Mouse (Mus musculus) left cerebral cortex, adult 6 months (tissue): ENCODE measurements around the gene C2cd2. TPM values are rescaled to one million over a fixed set of nuclear protein-coding genes. Genes with fewer than 3 reads are reported as not detected.

Experiments
- long read RNA-seq, 2 experiments: library from polyadenylated mRNA; unstranded; transcript quantifications; one replicate each; pipeline ENCODE4 v2.0.0; 2019 to 2020
- polyA plus RNA-seq: library from polyadenylated mRNA; unstranded; fragments of <200 nt; fragmentation: Nextera tagmentation; gene quantifications from 2 replicates; pipeline ENCODE4 v1.2.3, GENCODE M21; 2021

The C2cd2 gene
- polyA plus RNA-seq: 5.6 and 7.0 TPM in 2 replicates
- long read RNA-seq, experiment 1, full-length matches to known transcripts: 3 of 23 reads
- long read RNA-seq, experiment 1, partial matches to known transcripts: 0 of 23 reads
- long read RNA-seq, experiment 1, other reads (novel, unspliced or antisense): 20 of 23 reads
- long read RNA-seq, experiment 2, full-length matches to known transcripts: 1 of 8 reads
- long read RNA-seq, experiment 2, partial matches to known transcripts: 1 of 8 reads
- long read RNA-seq, experiment 2, other reads (novel, unspliced or antisense): 6 of 8 reads

DNA sequence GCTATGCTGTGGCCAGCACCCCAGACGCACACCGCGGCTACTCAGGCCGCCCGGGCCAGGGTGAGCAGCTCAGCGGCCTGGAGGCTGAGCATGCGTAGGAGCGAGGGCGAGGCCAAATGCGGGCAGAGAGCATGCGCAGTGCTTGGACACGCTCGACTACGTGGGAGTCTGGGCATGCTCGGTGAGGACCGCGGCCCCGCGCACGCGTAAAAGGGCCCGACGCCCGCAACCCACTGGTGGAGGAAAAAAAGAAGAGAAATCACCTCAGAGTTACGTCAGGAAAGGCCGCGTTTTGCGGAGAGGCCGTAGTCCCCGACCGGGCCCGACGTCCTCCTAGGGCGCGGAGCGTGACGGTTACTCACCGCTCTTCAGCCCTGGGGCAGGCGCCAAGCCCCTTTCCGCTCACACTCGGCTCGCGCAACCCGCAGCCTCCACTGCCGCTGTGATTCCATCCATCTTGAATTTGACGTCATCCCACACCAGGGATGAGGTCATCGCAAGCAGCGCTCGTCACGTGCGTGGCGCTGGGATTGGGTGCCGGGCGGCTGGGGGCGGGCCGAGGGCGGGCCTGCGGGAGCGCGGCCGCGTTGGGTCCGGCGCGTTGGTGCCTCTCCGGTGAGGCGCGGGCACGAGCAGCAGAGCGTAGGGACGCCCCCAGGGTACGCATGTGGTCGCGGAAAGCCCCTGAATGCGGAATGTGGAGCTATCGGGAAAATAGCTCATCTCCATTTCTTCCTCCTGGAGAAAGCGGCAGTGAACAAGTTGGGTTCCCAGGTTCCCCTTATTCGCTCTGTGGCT lies at the start of gene C2cd2, which contains the start of gene Zbtb21:
TSS of gene C2cd2 (minus strand) at position 448 of the 798 bp plus-strand sequence.
TSS of gene Zbtb21 (minus strand) at position 472 of the 798 bp plus-strand sequence.

DNA sequence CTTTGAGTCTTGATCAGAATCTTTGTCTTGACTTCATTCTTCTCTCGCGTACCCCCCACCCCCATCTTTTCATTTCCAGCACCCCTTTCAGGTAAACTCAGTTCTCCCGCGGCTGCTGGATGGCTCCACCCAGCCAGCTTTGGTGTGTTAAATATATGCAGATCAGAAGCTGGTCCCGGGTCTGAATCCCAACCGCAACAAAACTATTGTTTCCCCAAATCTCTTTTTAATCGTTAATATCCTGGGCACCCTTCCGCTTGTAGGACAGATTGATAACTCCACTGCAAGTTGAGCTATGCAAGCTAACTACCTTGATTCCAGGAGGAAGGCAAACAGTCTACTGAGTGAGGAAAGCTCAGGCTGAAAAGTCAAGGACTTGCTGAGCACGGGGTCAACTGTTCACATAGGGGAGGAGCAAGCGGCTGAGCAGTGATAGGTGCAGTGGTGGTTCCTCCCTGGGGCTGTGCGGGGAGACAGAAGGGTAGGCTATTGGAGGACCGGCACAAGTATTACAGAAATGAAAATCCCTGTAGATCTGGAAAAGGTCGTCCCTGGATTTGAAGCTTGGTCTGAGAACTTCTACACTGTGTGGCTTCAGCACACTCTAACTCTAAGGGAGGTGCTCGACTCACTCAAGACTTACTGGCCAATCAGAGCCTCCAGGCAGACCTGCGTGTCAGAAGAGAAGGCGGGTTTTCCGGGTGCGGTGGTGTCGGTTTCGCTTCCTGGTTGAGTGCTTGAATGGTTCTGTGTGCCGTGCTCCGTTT lies 34.4 kb upstream of the C2cd2 start, which contains the start of gene B230307C23Rik:
TSS of gene B230307C23Rik (plus strand) at position 700 of the 767 bp plus-strand sequence.

DNA sequence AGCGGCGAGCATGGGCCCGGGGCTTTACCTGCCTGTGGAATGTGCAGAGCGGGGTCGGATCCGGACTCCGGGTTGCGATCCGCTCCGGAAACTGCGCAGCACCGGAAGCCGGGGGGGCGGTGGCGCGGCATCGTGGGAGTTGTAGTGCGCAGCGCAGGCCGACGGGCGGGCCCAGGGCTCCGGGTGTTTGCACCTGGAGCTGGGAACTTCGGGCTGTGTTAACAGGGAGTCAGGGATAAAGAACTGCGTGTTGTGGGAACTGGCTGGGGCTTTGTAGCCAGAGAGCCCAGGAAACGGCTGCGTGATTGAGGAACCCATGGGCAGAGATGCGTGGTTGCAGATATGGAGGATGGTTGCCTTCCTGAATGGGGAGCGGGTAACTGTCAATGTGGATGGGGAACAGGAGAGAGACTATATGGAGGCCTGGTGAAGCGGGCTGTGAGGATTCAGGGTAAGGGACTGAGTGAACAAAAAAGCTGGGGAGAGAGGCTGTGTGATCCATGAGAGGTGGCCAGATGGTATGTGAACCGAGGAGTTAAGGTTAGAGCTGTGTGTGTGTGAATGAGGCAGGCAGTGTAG lies 110.6 kb downstream of the C2cd2 start, which contains the start of gene Prdm15:
TSS of gene Prdm15 (minus strand) at position 110 of the 579 bp plus-strand sequence.

Other genes with a start within 250 kb of the C2cd2 start
- gene Ripk4, start 198.8 kb downstream of the C2cd2 start, polyA plus RNA-seq: 0.15 and 0.29 TPM in 2 replicates
- gene Prdm15, start 110.7 kb downstream of the C2cd2 start, polyA plus RNA-seq: 2.3 and 3.3 TPM in 2 replicates
- gene Zbtb21, start within 50 bp of the C2cd2 start, polyA plus RNA-seq: 5.9 and 7.0 TPM in 2 replicates
- 13.8 and 18.8 TPM in 2 replicates for gene B230307C23Rik, start 34.7 kb upstream of the C2cd2 start, polyA plus RNA-seq
- gene A630089N07Rik, start 119.9 kb upstream of the C2cd2 start, polyA plus RNA-seq: 2.6 and 3.6 TPM in 2 replicates